Mouse (Mus musculus): ENCODE measurements around the gene Ssbp4.

- no peak for TF ChIP-seq CTCF (IDR thresholded peaks at IDR 0.05; ENCODE audit: low read depth, low read length)
- TF ChIP-seq POLR2A (IDR thresholded peaks at IDR 0.05; ENCODE audit: borderline replicate concordance, low read depth, low read length), result no peak
Measured at GRCm38 (mm10) chr8:70551558-70552161, 57.0 kb downstream of the Ssbp4 start.
